Mouse (Mus musculus): ENCODE measurements around the gene Churc1. TPM values are rescaled to one million over a fixed set of nuclear protein-coding genes. Genes with fewer than 3 reads are reported as not detected.

Gene Churc1
- 71.3 and 105 TPM in 2 replicates for polyA plus RNA-seq (2012; rRNA removed)

DNA sequence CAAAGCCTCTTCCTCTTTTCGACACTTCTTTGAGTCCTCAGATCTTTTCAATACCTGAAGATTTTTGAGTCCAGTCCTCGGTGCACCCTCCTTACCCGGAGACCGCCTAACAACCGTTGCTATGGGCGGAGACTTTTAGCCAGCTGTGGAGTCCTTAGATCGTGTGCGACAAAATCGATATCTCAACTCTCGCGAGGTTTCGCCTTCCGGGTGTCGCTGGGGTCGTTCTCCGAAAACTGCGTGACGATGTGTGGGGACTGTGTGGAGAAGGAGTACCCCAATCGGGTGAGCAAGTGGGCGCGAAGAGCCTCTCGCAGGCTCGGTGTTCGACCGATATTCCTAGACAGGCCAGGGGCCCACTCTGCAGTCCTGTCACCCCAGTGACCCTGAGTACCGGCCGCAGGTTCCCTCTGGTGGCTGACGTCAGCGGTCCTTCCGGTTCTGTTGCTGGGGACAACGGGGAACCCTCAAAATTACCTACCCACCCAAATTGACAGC is at the start of gene Churc1, which contains the start of gene Fntb:
Churc1 (plus strand) TSS at position 185 of the 498 bp plus-strand sequence.
Fntb (plus strand) TSS at position 236 of the 498 bp plus-strand sequence.
- H3K36me3 ChIP-seq (ENCODE audit: control insufficient read depth, insufficient read depth, low read length), result no peaks in the 10 kb centered on the region
- peak within 1 kb of the TSS; percentile 98 for H3K27ac ChIP-seq (ENCODE audit: insufficient read depth, low read depth, low read length)

DNA sequence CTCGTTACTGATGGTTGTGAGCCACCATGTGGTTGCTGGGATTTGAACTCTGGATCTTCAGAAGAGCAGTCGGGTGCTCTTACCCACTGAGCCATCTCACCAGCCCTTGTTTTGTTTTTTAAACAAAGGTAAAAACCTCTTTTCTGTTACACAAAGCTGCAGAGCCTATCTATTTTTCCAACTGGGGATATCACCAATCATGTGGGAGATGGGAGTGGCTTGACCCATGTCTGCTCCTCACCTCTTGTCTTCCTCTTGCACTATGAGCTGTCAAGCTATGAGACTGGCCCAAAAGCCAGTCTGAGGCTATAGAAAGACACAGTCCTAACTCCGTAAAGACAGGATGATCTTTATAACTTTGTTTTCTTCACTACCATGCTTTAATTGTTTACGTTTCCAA is 47.0 kb upstream of the Churc1 start:
- Histone ChIP-seq H3K27ac (ENCODE audit: insufficient read depth, low read depth, low read length) (no peak overlapping the region), H3K27me3 (replicated peaks; ENCODE audit: control insufficient read depth, insufficient read depth, low read length) (no peaks in the 10 kb centered on the region; the same call in 1 of the 2 replicates), H3K4me3 (ENCODE audit: insufficient read depth, low read depth, low read length) (no peak overlapping the region), H3K36me3 (ENCODE audit: control insufficient read depth, insufficient read depth, low read length) (no peaks in the 10 kb centered on the region), H3K4me1 (ENCODE audit: control insufficient read depth, insufficient read depth, low read length) (no peaks in the 10 kb centered on the region)
- TF ChIP-seq POLR2A (IDR thresholded peaks at IDR 0.05; ENCODE audit: low read depth, low read length) (no peak), CTCF (conservative IDR thresholded peaks at IDR 0.05; ENCODE audit: insufficient read depth, insufficient read length, low read depth, low read length) (no peak)
- DNase-seq, result no peak
- WGBS, result 88% methylated on average over 4 of the region's 4 CpGs

More for the DNA sequence above, at the start of gene Churc1, which contains the start of gene Fntb:
- no peaks in the 10 kb centered on the region for H3K27me3 ChIP-seq (replicated peaks; ENCODE audit: control insufficient read depth, insufficient read depth, low read length)
- H3K4me1 ChIP-seq (ENCODE audit: control insufficient read depth, insufficient read depth, low read length), result peaks cover 4% of the 10 kb centered on the region; the same call in 1 of the 2 replicates
- WGBS, result under 1% methylated on average over 31 of the region's 31 CpGs
- peak within 1 kb of the TSS; percentile 96 for H3K4me3 ChIP-seq (ENCODE audit: insufficient read depth, low read depth, low read length)
- DNase-seq, result peak; percentile 97
- TF ChIP-seq CTCF (conservative IDR thresholded peaks at IDR 0.05; ENCODE audit: insufficient read depth, insufficient read length, low read depth, low read length), result no peak
- peak; percentile 55 for TF ChIP-seq POLR2A (IDR thresholded peaks at IDR 0.05; ENCODE audit: low read depth, low read length)

GRCm38 (mm10) chr12:76720572-76720971 is 44.8 kb upstream of the Churc1 start:
- no peak overlapping the region for H3K27ac ChIP-seq (ENCODE audit: insufficient read depth, low read depth, low read length)
- no peaks in the 10 kb centered on the region for H3K36me3 ChIP-seq (ENCODE audit: control insufficient read depth, insufficient read depth, low read length)
- no peak overlapping the region for H3K4me3 ChIP-seq (ENCODE audit: insufficient read depth, low read depth, low read length)
- TF ChIP-seq POLR2A (IDR thresholded peaks at IDR 0.05; ENCODE audit: low read depth, low read length), result no peak
- no peak for TF ChIP-seq CTCF (conservative IDR thresholded peaks at IDR 0.05; ENCODE audit: insufficient read depth, insufficient read length, low read depth, low read length)
- no peak for DNase-seq
- no peaks in the 10 kb centered on the region for H3K27me3 ChIP-seq (replicated peaks; ENCODE audit: control insufficient read depth, insufficient read depth, low read length)
- H3K4me1 ChIP-seq (ENCODE audit: control insufficient read depth, insufficient read depth, low read length), result no peaks in the 10 kb centered on the region

DNA sequence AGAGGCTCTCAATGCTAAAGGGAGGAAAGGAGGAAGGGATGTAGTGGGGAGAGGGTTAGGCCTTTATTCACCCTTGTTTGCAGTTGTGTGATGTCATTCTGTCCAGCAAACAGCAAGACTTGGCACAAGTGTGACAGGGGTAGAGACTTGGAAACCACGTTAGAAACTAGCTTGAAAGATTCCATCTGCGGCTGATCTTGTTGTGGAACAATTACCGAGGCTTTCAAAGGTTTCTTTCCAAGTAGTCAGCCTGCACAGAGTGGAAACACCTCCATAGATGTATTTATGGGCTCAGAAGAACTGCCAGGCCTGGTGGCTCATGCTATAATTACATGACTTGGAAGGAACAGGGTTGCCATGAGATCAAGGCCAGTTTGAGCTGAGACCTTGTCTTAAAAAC is 43.3 kb upstream of the Churc1 start:
- Histone ChIP-seq H3K4me3 (ENCODE audit: insufficient read depth, low read depth, low read length) (no peak overlapping the region), H3K27me3 (replicated peaks; ENCODE audit: control insufficient read depth, insufficient read depth, low read length) (no peaks in the 10 kb centered on the region), H3K27ac (ENCODE audit: insufficient read depth, low read depth, low read length) (no peak overlapping the region), H3K36me3 (ENCODE audit: control insufficient read depth, insufficient read depth, low read length) (no peaks in the 10 kb centered on the region), H3K4me1 (ENCODE audit: control insufficient read depth, insufficient read depth, low read length) (no peaks in the 10 kb centered on the region)
- WGBS, result 72% methylated on average over 3 of the region's 3 CpGs
- no peak for DNase-seq
- TF ChIP-seq CTCF (conservative IDR thresholded peaks at IDR 0.05; ENCODE audit: insufficient read depth, insufficient read length, low read depth, low read length) (no peak), POLR2A (IDR thresholded peaks at IDR 0.05; ENCODE audit: low read depth, low read length) (no peak)

DNA sequence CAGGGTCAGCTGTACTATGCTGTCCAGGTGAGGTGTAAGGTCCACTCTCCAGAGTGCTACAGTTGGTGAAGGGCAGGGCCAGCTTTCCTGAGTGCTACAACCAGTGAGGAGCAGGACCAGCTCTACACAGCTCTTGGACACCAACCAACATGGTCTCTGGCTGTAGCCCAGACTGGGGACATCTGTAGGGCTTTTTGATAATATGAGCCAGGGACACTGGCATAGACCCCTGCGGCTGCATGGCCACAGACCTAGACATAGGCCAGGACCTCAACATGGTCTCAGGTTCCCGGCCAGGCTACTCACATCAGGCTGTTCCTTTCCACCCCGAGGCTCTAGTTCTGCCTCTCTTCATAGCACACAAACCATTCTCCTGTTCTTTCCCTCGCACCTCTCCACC is 37.4 kb upstream of the Churc1 start:
- Histone ChIP-seq H3K27ac (ENCODE audit: insufficient read depth, low read depth, low read length) (no peak overlapping the region), H3K4me3 (ENCODE audit: insufficient read depth, low read depth, low read length) (no peak overlapping the region), H3K27me3 (replicated peaks; ENCODE audit: control insufficient read depth, insufficient read depth, low read length) (no peaks in the 10 kb centered on the region), H3K4me1 (ENCODE audit: control insufficient read depth, insufficient read depth, low read length) (no peaks in the 10 kb centered on the region), H3K36me3 (ENCODE audit: control insufficient read depth, insufficient read depth, low read length) (no peaks in the 10 kb centered on the region)
- WGBS, result 89% methylated on average over 4 of the region's 4 CpGs
- no peak for TF ChIP-seq CTCF (conservative IDR thresholded peaks at IDR 0.05; ENCODE audit: insufficient read depth, insufficient read length, low read depth, low read length)
- no peak for TF ChIP-seq POLR2A (IDR thresholded peaks at IDR 0.05; ENCODE audit: low read depth, low read length)
- no peak for DNase-seq

GRCm38 (mm10) chr12:76750866-76751459 is 14.4 kb upstream of the Churc1 start:
- no peak overlapping the region for H3K27ac ChIP-seq (ENCODE audit: insufficient read depth, low read depth, low read length)
- WGBS, result 83% methylated on average over 16 of the region's 16 CpGs

GRCm38 (mm10) chr12:76752652-76753318 is 12.6 kb upstream of the Churc1 start:
- TF ChIP-seq CTCF (conservative IDR thresholded peaks at IDR 0.05; ENCODE audit: insufficient read depth, insufficient read length, low read depth, low read length) (peak; percentile 42), POLR2A (IDR thresholded peaks at IDR 0.05; ENCODE audit: low read depth, low read length) (no peak)
- no peak overlapping the region for H3K27ac ChIP-seq (ENCODE audit: insufficient read depth, low read depth, low read length)
- 35% methylated on average over 14 of the region's 14 CpGs for WGBS

More at GRCm38 (mm10) chr12:76750866-76751459, 14.4 kb upstream of the Churc1 start:
- no peak for DNase-seq
- Histone ChIP-seq H3K4me3 (ENCODE audit: insufficient read depth, low read depth, low read length) (no peak overlapping the region), H3K4me1 (ENCODE audit: control insufficient read depth, insufficient read depth, low read length) (no peaks in the 10 kb centered on the region), H3K27me3 (replicated peaks; ENCODE audit: control insufficient read depth, insufficient read depth, low read length) (no peaks in the 10 kb centered on the region), H3K36me3 (ENCODE audit: control insufficient read depth, insufficient read depth, low read length) (no peaks in the 10 kb centered on the region)
- TF ChIP-seq CTCF (conservative IDR thresholded peaks at IDR 0.05; ENCODE audit: insufficient read depth, insufficient read length, low read depth, low read length), result no peak
- TF ChIP-seq POLR2A (IDR thresholded peaks at IDR 0.05; ENCODE audit: low read depth, low read length), result no peak

More at GRCm38 (mm10) chr12:76752652-76753318, 12.6 kb upstream of the Churc1 start:
- H3K36me3 ChIP-seq (ENCODE audit: control insufficient read depth, insufficient read depth, low read length), result no peaks in the 10 kb centered on the region
- no peaks in the 10 kb centered on the region for H3K4me1 ChIP-seq (ENCODE audit: control insufficient read depth, insufficient read depth, low read length)
- H3K4me3 ChIP-seq (ENCODE audit: insufficient read depth, low read depth, low read length), result no peak overlapping the region
- peak; percentile 61 for DNase-seq
- H3K27me3 ChIP-seq (replicated peaks; ENCODE audit: control insufficient read depth, insufficient read depth, low read length), result no peaks in the 10 kb centered on the region

Measured in kidney, adult 2 months (tissue).